Mouse (Mus musculus) urinary bladder, postnatal 36 days (tissue): ENCODE measurements around the gene Tm9sf4.

Experiments used
- DNase-seq, 2 experiments: peaks; one replicate each; pipeline ENCODE4 v3.0.0; 2022; ENCODE audit warnings: low spot score in 2 of 2, mixed read lengths in 1 of 2

Tm9sf4 gene

GRCm38 (mm10) chr2:153214771-153215259 lies 53.7 kb downstream of the Tm9sf4 start:
- no peak for DNase-seq

GRCm38 (mm10) chr2:153215421-153215820 lies 54.3 kb downstream of the Tm9sf4 start:
- no peak for DNase-seq

- DNase-seq, result no peak
Observed at GRCm38 (mm10) chr2:153217826-153218340, 56.8 kb downstream of the Tm9sf4 start.

GRCm38 (mm10) chr2:153218516-153218915 lies 57.4 kb downstream of the Tm9sf4 start:
- no peak for DNase-seq

GRCm38 (mm10) chr2:153221620-153222019 lies 60.5 kb downstream of the Tm9sf4 start:
- no peak for DNase-seq

- no peak for DNase-seq
Observed at GRCm38 (mm10) chr2:153222130-153222529, 61.0 kb downstream of the Tm9sf4 start.

GRCm38 (mm10) chr2:153222566-153222965 lies 61.5 kb downstream of the Tm9sf4 start:
- DNase-seq, result no peak

- DNase-seq, result no peak
Observed at GRCm38 (mm10) chr2:153224946-153225594, 64.0 kb downstream of the Tm9sf4 start, which contains the start of gene Tspyl3. TSS of gene Tspyl3 (minus strand) at chr2:153225441.

- no peak for DNase-seq
Observed at GRCm38 (mm10) chr2:153225595-153225953, 64.5 kb downstream of the Tm9sf4 start.

GRCm38 (mm10) chr2:153227959-153228358 lies 66.9 kb downstream of the Tm9sf4 start:
- DNase-seq, result no peak

- DNase-seq, result no peak
Observed at GRCm38 (mm10) chr2:153228523-153228922, 67.4 kb downstream of the Tm9sf4 start.

- DNase-seq, result no peak
Observed at GRCm38 (mm10) chr2:153237193-153237592, 76.1 kb downstream of the Tm9sf4 start.

GRCm38 (mm10) chr2:153237891-153238290 lies 76.8 kb downstream of the Tm9sf4 start:
- no peak for DNase-seq

GRCm38 (mm10) chr2:153238406-153238805 lies 77.3 kb downstream of the Tm9sf4 start:
- no peak for DNase-seq

GRCm38 (mm10) chr2:153239021-153239859 lies 78.1 kb downstream of the Tm9sf4 start:
- DNase-seq, result no peak

GRCm38 (mm10) chr2:153239860-153240480 lies 78.9 kb downstream of the Tm9sf4 start:
- no peak for DNase-seq

- no peak for DNase-seq
Observed at GRCm38 (mm10) chr2:153240701-153241235, 79.7 kb downstream of the Tm9sf4 start.

GRCm38 (mm10) chr2:153241250-153242014 lies 80.3 kb downstream of the Tm9sf4 start, which contains the start of the genes Plagl2 and Pofut1:
TSS of gene Plagl2 (minus strand) at chr2:153241426.
TSS of gene Pofut1 (plus strand) at chr2:153241533.
- peak; percentile 84 to 89 for DNase-seq

- no peak for DNase-seq
Observed at GRCm38 (mm10) chr2:153242156-153242555, 81.1 kb downstream of the Tm9sf4 start.

- DNase-seq, result no peak
Observed at GRCm38 (mm10) chr2:153249751-153250150, 88.6 kb downstream of the Tm9sf4 start.

- no peak for DNase-seq
Observed at GRCm38 (mm10) chr2:153256604-153257003, 95.5 kb downstream of the Tm9sf4 start.
